Mouse (Mus musculus) forebrain, embryonic 16.5 days (tissue): ENCODE results near the gene Ecsit. TPM values are rescaled to one million over a fixed set of nuclear protein-coding genes. Genes with fewer than 3 reads are reported as not detected.
A peak's percentile ranks its signal among the peaks of the same experiment; 100 is the strongest.

ENCODE experiments used
- ATAC-seq: fragments of 200-750 bp; cut with Nextera tagmentation; 2 replicates; pipeline ENCODE4 v1.8.0; 2017; ENCODE audit warnings: mild to moderate bottlenecking, moderate library complexity
- H3K27ac ChIP-seq: fragments of 300-500 bp; sonication (generic); 2 replicates; pipeline ENCODE4 v1.5.1; 2014; ENCODE audit warnings: low read length, control low read depth
- H3K27me3 ChIP-seq: fragments of 300-500 bp; sonication (generic); replicated peaks from 2 replicates; pipeline ENCODE4 v1.6.1; 2014; ENCODE audit warnings: low read length; ENCODE audit not compliant: control insufficient read depth, insufficient read depth
- H3K36me3 ChIP-seq: fragments of 300-500 bp; sonication (generic); 2 replicates; pipeline ENCODE4 v1.6.1; 2014; ENCODE audit not compliant: control insufficient read depth, insufficient read depth
- H3K4me1 ChIP-seq: fragments of 300-500 bp; sonication (generic); replicated peaks from 2 replicates; pipeline ENCODE4 v1.6.1; 2014; ENCODE audit warnings: low read length; ENCODE audit not compliant: control insufficient read depth, insufficient read depth
- H3K4me2 ChIP-seq: fragments of 300-500 bp; sonication (generic); 2 replicates; pipeline ENCODE4 v1.6.1; 2014; ENCODE audit warnings: mild to moderate bottlenecking, low read length, control low read depth
- H3K4me3 ChIP-seq: fragments of 300-500 bp; sonication (generic); replicated peaks from 2 replicates; pipeline ENCODE4 v1.5.1; 2014; ENCODE audit warnings: mild to moderate bottlenecking, low read length, control low read depth
- H3K9ac ChIP-seq: fragments of 300-500 bp; sonication (generic); replicated peaks from 2 replicates; pipeline ENCODE4 v1.6.1; 2014; ENCODE audit warnings: low read depth, low read length, control low read depth
- H3K9me3 ChIP-seq: fragments of 300-500 bp; sonication (generic); 2 replicates; pipeline ENCODE4 v1.6.1; 2016; ENCODE audit warnings: low read length; ENCODE audit not compliant: control insufficient read depth
- WGBS: fragments of 180-500 bp; shearing (Covaris S2); extraction: QIAGEN DNeasy Blood & Tissue Kit; methylation state at CpG from one replicate; pipeline ENCODE4 v1.1.7; 2014; 5-methylcytosine and 5-hydroxymethylcytosine counted together
- polyA plus RNA-seq: library from polyadenylated mRNA; unstranded; fragments of >200 nt; fragmentation: Nextera tagmentation; extraction: Ambion mirVana; gene quantifications from 2 replicates; pipeline ENCODE4 v1.2.1, GENCODE M21; 2015

The Ecsit gene
- polyA plus RNA-seq, 1 experiment from 2014 or later = 67.4 TPM

DNA sequence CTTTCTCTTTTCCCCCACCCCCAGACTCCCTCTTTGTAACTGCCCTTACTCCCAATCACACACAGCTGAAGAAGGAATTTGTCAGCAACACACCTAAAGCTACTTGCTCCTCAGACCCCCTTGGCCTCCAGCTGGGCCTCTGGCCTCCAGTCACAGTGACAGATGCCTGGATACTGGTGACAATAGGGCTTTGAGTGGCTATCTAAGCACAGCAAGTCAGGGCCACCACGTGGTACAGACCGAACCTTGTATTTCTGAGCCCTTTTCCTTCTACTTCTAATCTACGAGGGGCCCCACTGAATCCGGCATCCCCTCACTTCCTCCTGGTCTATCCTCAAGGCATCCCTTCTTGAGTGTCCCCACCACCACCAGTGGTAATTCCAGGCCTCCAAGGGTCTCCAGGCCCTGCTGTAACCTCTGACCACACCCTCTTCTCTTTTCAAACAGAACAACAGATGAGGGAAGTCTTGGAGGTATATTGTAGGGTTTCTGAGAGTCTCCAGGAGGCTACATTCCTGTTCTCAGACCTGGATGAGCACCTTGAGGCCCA is 35.4 kb downstream of the Ecsit start:
- H3K36me3 ChIP-seq = no peaks in the 10 kb centered on the region
- peaks cover 39% of the 10 kb centered on the region for H3K4me1 ChIP-seq
- WGBS = 15% methylated on average over 4 of the region's 4 CpGs
- H3K9me3 ChIP-seq = no peaks in the 10 kb centered on the region
- H3K27me3 ChIP-seq = no peaks in the 10 kb centered on the region
- H3K4me3 ChIP-seq = peak overlapping the region; percentile 90
- H3K27ac ChIP-seq = peak overlapping the region; percentile 96
- no peak for ATAC-seq
- peak overlapping the region; percentile 95 for H3K9ac ChIP-seq
- H3K4me2 ChIP-seq = peak overlapping the region; percentile 93

- H3K4me3 ChIP-seq = peak overlapping the region; percentile 90
- no peaks in the 10 kb centered on the region for H3K36me3 ChIP-seq
- WGBS = 38% methylated on average over 11 of the region's 11 CpGs
- H3K9me3 ChIP-seq = no peaks in the 10 kb centered on the region
- H3K9ac ChIP-seq = peak overlapping the region; percentile 95
- H3K4me2 ChIP-seq = peak overlapping the region; percentile 93
- peaks cover 35% of the 10 kb centered on the region for H3K4me1 ChIP-seq
- ATAC-seq = no peak
- H3K27me3 ChIP-seq = no peaks in the 10 kb centered on the region
- H3K27ac ChIP-seq = peak overlapping the region; percentile 96
Observed at GRCm38 (mm10) chr9:22049315-22049714, 35.9 kb downstream of the Ecsit start.

DNA sequence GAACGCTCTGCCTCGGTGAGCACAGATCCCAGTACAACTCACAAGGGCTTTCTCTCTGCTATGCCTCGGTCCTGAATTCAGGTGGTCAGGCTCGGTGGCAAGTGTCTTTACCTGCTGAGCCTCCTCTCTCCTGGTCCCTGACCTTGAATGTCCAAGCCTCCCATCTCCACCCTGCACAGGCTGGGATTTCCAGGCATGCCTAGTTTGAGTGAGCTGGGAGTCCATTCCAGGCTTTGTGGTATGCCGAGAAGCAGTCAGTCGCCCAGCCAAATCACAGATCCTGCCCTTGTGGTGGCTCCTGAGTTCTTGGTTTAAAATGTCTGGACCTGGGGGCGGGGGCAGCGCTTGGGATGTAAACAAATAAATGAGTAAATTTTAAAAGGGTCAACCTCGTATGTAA is 37.9 kb downstream of the Ecsit start:
- Histone ChIP-seq H3K4me1 (peaks cover 34% of the 10 kb centered on the region), H3K4me3 (no peak overlapping the region), H3K27ac (no peak overlapping the region), H3K9me3 (no peaks in the 10 kb centered on the region), H3K36me3 (no peaks in the 10 kb centered on the region), H3K4me2 (peak overlapping the region; percentile 26; the same call in 1 of the 2 replicates), H3K9ac (peak overlapping the region; percentile 19), H3K27me3 (no peaks in the 10 kb centered on the region)
- ATAC-seq = no peak
- WGBS = 64% methylated on average over 9 of the region's 9 CpGs

DNA sequence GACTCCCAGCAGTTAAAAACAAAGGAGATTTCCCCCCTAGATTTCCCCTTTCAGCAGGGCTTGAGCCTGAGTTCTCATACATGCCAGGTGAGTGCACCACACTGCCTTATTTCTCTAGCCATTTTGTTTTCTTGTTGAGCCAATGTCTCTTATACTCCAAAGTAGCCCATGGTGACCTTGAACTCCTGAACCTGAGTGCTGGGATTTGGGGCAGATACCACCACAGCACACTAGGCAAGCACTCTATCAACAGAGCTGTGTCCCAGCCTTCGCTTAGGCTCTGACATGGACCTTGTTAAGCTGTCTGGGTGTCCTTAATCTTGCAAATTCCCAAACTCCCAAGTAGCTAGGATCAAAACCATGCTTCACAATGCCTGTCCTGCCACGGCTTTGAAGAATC is 43.4 kb downstream of the Ecsit start:
- no peak overlapping the region for H3K4me3 ChIP-seq
- WGBS = 70% methylated on average over 2 of the region's 2 CpGs
- peaks cover 2% of the 10 kb centered on the region; the same call in 1 of the 2 replicates for H3K4me1 ChIP-seq
- no peak overlapping the region for H3K27ac ChIP-seq
- H3K27me3 ChIP-seq = no peaks in the 10 kb centered on the region
- ATAC-seq = no peak
- no peak overlapping the region for H3K4me2 ChIP-seq
- H3K9ac ChIP-seq = no peak overlapping the region
- H3K36me3 ChIP-seq = no peaks in the 10 kb centered on the region
- no peaks in the 10 kb centered on the region for H3K9me3 ChIP-seq

DNA sequence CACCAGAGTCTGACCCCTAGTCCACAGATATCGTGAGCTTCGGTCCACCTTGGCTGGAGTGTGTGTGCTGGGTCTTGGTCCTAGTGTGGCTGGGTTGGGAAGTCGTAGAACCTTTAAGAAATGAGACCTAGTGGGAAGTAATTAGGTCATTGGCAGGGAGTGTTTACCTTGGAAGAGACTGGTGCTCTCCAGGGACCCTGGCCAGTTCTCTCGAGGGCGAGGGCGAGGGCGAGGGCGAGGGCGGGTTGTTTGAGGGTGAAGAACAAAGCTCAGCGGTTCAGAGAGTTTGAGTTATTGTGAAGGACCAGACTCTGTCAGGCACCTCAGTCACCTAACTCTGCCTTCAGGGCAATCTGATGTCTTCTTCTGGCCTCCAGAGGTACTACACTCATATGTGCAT is 47.4 kb downstream of the Ecsit start:
- Histone ChIP-seq H3K27me3 (no peaks in the 10 kb centered on the region), H3K4me3 (no peak overlapping the region), H3K36me3 (peaks cover 28% of the 10 kb centered on the region), H3K9ac (no peak overlapping the region), H3K4me2 (no peak overlapping the region), H3K27ac (no peak overlapping the region), H3K4me1 (peaks cover 17% of the 10 kb centered on the region), H3K9me3 (no peaks in the 10 kb centered on the region)
- WGBS = 87% methylated on average over 10 of the region's 10 CpGs
- no peak for ATAC-seq

DNA sequence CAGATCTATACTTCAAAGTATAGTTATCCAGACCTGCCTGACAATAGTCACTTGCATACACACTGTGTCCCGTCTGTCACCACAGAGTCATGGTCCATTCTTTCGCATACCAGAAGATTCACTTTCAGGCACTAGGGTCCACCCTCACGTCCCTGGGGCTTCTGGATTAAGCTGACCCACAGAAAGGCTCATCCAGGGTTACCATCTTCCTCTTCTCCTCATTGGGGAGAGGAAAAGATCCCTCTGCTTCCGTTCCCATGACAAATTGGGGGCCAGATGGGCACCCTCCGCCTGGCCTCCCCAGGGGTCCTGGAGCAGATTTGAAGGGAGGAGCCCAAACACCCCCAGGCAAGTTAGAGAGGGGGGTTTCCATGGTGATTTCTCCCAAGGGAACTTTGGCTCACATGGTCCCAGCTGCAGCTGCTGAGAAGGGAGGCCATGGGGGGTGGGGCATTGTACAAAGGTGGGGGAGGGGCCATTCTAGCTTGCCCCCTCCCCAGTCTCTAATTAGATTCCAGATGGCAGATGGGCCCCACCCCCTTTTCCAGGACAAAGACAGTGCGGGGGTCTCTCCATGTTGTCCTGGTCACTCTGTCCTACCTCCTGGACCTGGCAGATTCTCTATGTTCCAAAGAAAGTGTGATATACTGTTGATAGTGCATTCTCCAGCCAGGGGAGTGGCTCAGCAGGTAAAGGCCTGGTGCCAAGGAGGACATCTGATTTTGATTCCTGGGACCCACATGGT is 49.8 kb downstream of the Ecsit start:
- 46% methylated on average over 6 of the region's 6 CpGs for WGBS
- Histone ChIP-seq H3K27ac (peak overlapping the region; percentile 41; the same call in 1 of the 2 replicates), H3K4me3 (no peak overlapping the region), H3K27me3 (no peaks in the 10 kb centered on the region), H3K9ac (no peak overlapping the region), H3K36me3 (peaks cover 32% of the 10 kb centered on the region), H3K9me3 (no peaks in the 10 kb centered on the region), H3K4me1 (peaks cover 15% of the 10 kb centered on the region), H3K4me2 (no peak overlapping the region)
- peak; percentile 31 for ATAC-seq

DNA sequence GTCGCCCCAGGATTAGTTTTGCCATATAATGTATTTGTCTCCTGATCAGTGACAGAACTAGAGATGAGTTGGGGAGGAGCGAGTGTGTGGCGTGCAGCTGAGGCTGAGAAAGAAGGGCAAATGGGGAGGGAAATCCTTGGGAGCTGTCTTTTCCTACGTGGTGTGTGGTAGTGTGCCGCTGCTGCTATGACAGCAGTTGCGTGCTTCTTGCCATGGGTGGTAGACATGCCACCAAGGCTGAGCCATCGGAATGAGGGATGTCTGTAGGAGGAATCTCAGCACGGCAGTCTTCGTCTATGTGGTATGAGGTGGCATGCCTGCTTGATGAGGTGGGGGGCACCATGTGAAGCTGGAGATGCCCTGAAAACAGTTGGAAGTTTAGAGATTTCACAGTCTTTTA is 54.9 kb downstream of the Ecsit start:
- WGBS = 95% methylated on average over 9 of the region's 9 CpGs
- Histone ChIP-seq H3K4me1 (peaks cover 2% of the 10 kb centered on the region), H3K9ac (no peak overlapping the region), H3K9me3 (no peaks in the 10 kb centered on the region), H3K4me3 (no peak overlapping the region), H3K4me2 (no peak overlapping the region), H3K36me3 (peaks cover 37% of the 10 kb centered on the region), H3K27me3 (no peaks in the 10 kb centered on the region), H3K27ac (no peak overlapping the region)
- ATAC-seq = no peak

- 15% methylated on average over 7 of the region's 7 CpGs for whole genome bisulfite sequencing
- peaks cover 30% of the 10 kb centered on the region for H3K36me3 ChIP-seq
Observed at GRCm38 (mm10) chr9:22028467-22028866, 56.8 kb downstream of the Ecsit start.

GRCm38 (mm10) chr9:22024592-22024991 is 60.6 kb downstream of the Ecsit start:
- WGBS = 64% methylated on average over 8 of the region's 8 CpGs
- H3K4me2 ChIP-seq = no peak overlapping the region
- no peak overlapping the region for H3K4me3 ChIP-seq
- no peaks in the 10 kb centered on the region for H3K4me1 ChIP-seq
- ATAC-seq = no peak
- no peak overlapping the region for H3K9ac ChIP-seq
- no peak overlapping the region for H3K27ac ChIP-seq
- H3K9me3 ChIP-seq = no peaks in the 10 kb centered on the region
- H3K36me3 ChIP-seq = peaks cover 31% of the 10 kb centered on the region
- no peaks in the 10 kb centered on the region for H3K27me3 ChIP-seq

More at GRCm38 (mm10) chr9:22028467-22028866, 56.8 kb downstream of the Ecsit start:
- no peak overlapping the region for H3K9ac ChIP-seq
- no peak overlapping the region for H3K4me3 ChIP-seq
- H3K27ac ChIP-seq = no peak overlapping the region
- H3K9me3 ChIP-seq = no peaks in the 10 kb centered on the region
- H3K4me2 ChIP-seq = no peak overlapping the region
- no peak for ATAC-seq
- no peaks in the 10 kb centered on the region for H3K27me3 ChIP-seq
- no peaks in the 10 kb centered on the region for H3K4me1 ChIP-seq
